Mouse (Mus musculus): Measurements from ENCODE around the gene Skint1. TPM values are rescaled to one million over a fixed set of nuclear protein-coding genes. Genes with fewer than 3 reads are reported as not detected.
"Not testable (repeated sequence)": the region's sequence is repeated elsewhere in the genome, so short reads cannot be mapped to it uniquely, and the experiment has no call there.

Skint1 gene
- not detected for total RNA-seq (2022)

DNA sequence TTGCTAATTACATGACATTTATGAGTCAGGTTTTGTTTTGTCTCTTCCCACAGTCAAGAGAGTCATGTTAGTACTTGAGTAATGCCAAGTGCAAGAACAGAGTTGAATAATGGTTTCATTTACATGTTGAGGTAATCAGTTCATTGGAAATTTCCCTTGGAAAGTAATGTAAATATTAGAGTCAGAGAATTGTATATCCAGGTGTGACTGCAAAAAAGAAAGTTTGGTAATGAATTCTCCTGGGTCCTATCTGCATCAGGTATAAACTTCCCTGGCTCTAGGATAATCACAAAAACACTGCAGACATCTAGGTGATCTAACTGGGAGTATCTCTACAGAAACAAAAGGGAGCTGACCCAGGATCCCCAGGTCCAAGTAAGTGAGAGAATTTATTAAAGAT, at the start of gene Skint1:
Skint1 (plus strand) TSS at position 301 of the 400 bp plus-strand sequence.
- no peak for DNase-seq (ENCODE audit: low spot score in 2 of 2)

DNA sequence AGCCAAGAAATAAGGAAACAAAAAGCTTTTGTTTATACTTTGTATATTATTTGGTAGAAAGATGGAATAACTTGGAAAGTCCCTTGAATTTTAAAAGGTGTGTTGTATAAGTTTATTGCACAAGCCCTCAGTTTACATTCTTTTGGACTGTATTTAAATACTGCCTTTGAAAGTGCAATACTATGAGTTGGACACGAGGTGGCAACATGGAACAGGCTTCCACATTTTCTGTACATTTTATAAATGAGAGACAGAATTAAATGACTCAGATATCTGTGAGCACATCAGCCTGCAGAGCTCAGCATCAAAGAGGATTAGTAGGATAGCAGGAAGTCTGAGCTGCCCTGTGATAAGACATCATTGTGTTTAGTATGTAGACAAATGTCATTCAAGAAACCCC, 44.8 kb upstream of the Skint1 start:
- no peak for DNase-seq (ENCODE audit: low spot score in 2 of 2)

DNA sequence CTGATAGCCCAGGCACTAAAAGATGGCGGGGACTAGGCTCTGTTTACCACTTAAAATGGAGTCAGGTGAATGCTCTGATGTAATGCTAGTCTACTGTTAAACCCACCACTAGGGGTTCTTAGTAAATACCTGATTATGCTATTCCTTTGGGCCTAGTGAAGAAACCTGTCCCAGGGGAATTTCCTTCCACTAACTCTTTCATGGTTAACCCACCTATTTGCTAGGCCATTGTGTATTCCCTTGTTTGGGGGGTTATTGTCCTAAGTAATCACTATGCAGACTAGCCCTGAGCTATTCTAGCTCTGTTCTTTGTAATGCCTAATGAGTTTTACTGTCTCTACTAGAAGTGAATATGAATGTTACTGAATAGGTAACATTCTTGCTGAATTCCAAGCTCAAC, 42.8 kb upstream of the Skint1 start:
- DNase-seq (ENCODE audit: low spot score in 2 of 2): not testable (repeated sequence)

DNA sequence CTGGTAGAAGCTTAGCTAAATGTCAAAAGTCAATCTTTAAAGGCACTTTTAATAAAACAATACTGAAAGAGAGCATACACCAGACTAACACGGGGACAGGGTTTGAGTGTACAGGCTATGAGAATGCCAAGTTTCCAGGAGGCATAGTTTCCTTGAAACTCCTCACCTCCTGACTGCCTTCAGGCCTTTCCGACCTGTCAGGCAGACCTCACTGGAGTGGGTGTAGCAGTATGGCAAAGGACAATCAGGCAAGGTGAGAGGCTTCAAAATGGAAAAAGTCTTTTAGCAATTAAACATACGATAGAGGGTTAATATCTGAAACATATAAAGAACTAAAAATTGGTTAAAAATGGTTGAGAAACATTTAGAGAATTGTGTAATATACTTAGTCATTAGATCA, 42.4 kb upstream of the Skint1 start:
- no peak for DNase-seq (ENCODE audit: low spot score in 2 of 2)

DNA sequence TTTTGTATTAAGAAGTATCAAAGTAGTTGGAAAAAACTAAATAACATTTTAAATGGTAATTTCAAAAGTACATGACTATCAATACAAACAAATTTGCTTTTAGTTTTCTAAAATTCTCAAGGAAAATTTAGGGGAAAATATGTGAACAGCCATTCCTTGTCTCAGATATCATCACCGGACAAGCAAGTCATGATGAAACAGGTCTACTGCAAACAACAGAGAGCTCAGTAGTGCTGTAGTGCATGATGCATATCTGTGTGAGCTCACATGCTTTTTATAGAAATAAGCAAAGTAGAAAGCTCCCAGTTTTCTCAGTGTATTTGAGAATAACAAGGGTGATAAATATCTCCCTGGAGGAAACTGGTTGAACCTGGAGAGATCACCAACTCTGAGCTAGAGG, 33.4 kb upstream of the Skint1 start, which contains the start of gene Skint7:
Skint7 (plus strand) TSS at position 301 of the 400 bp plus-strand sequence.
- no peak for DNase-seq (ENCODE audit: low spot score in 2 of 2)

DNA sequence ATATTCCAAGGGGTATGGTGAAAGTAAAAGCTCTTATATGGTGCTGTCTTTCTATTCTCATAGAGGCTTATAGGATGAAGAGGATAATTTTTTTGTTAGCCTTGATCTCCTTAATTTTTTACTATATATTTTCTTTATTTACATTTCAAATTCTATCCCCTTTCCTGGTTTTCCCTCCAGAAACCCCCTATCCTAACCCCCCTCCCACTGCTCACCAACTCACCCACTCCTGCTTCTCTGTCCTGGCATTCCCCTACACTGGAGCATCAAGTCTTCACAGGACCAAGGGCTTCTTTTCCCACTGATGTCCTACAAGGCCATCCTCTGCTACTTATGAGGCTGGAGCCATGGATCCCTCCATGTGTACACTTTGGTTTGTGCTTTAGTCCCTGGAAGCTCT, 65.6 kb downstream of the Skint1 start, which contains the start of gene Skint4:
Skint4 (plus strand) TSS at position 301 of the 400 bp plus-strand sequence.
- DNase-seq (ENCODE audit: low spot score in 2 of 2): no peak

Other genes with a start within 250 kb of the Skint1 start
- gene Slc5a9, start 103.4 kb upstream of the Skint1 start, total RNA-seq (2022): not detected
- gene Skint8, start 86.9 kb upstream of the Skint1 start, total RNA-seq (2022): under 1 TPM in 1 of 4 experiments, not detected in 3; 0.11 TPM
- gene Skint7, start 33.3 kb upstream of the Skint1 start, total RNA-seq (2022): under 1 TPM; 0.33 to 0.78 (median 0.52) TPM
- not detected for gene Skint4, start 65.7 kb downstream of the Skint1 start, total RNA-seq (2022)
- not detected for gene Skint3, start 226.0 kb downstream of the Skint1 start, total RNA-seq (2022)

Measured in left cerebral cortex, adult 8-10 months (tissue).